Mouse (Mus musculus) kidney, postnatal 4 days (tissue): ENCODE measurements around the gene Dimt1.
"Not testable (repeated sequence)": the region's sequence is repeated elsewhere in the genome, so short reads cannot be mapped to it uniquely, and the experiment has no call there.

Experiments
- DNase-seq, 2 experiments: peaks; one replicate each; pipeline ENCODE4 v3.0.0; 2021; ENCODE audit warnings: mixed read lengths in 2 of 2

Dimt1 gene

GRCm38 (mm10) chr13:106946594-106947540 is at the start of gene Dimt1:
TSS of gene Dimt1 (plus strand) at chr13:106947127.
- peak; percentile 94 to 97 for DNase-seq

- DNase-seq, result no peak
Observed at GRCm38 (mm10) chr13:106904637-106905036, 42.3 kb upstream of the Dimt1 start.

- DNase-seq, result not testable (repeated sequence)
Observed at GRCm38 (mm10) chr13:106905154-106905553, 41.8 kb upstream of the Dimt1 start.

- DNase-seq, result no peak
Observed at GRCm38 (mm10) chr13:106907273-106907672, 39.7 kb upstream of the Dimt1 start.

GRCm38 (mm10) chr13:106910096-106910495 is 36.8 kb upstream of the Dimt1 start:
- no peak for DNase-seq

GRCm38 (mm10) chr13:106913125-106913736 is 33.7 kb upstream of the Dimt1 start:
- no peak for DNase-seq

- DNase-seq, result no peak
Observed at GRCm38 (mm10) chr13:106918322-106919050, 28.4 kb upstream of the Dimt1 start.

- DNase-seq, result not testable (repeated sequence)
Observed at GRCm38 (mm10) chr13:106925921-106926320, 21.0 kb upstream of the Dimt1 start.

GRCm38 (mm10) chr13:106928296-106928695 is 18.6 kb upstream of the Dimt1 start:
- DNase-seq, result no peak

- DNase-seq, result peak; percentile 33 to 45
Observed at GRCm38 (mm10) chr13:106929201-106929600, 17.7 kb upstream of the Dimt1 start.

GRCm38 (mm10) chr13:106935871-106936255 is 11.1 kb upstream of the Dimt1 start:
- no peak for DNase-seq

GRCm38 (mm10) chr13:106936256-106937137 is 10.4 kb upstream of the Dimt1 start, which contains the start of gene Ipo11:
TSS of gene Ipo11 (minus strand) at chr13:106936958.
- peak; percentile 96 for DNase-seq

- no peak for DNase-seq
Observed at GRCm38 (mm10) chr13:106937138-106937472, 9.8 kb upstream of the Dimt1 start.

- no peak for DNase-seq
Observed at GRCm38 (mm10) chr13:106941211-106941976, 5.5 kb upstream of the Dimt1 start.

GRCm38 (mm10) chr13:106942721-106943120 is 4.2 kb upstream of the Dimt1 start:
- no peak for DNase-seq

- DNase-seq, result no peak
Observed at GRCm38 (mm10) chr13:106945518-106945917, 1.4 kb upstream of the Dimt1 start.

GRCm38 (mm10) chr13:106947583-106947982 is 656 bp downstream of the Dimt1 start:
- DNase-seq, result no peak

GRCm38 (mm10) chr13:106954880-106955279 is 8.0 kb downstream of the Dimt1 start:
- DNase-seq, result no peak

- no peak for DNase-seq
Observed at GRCm38 (mm10) chr13:106957554-106957953, 10.6 kb downstream of the Dimt1 start.

GRCm38 (mm10) chr13:106958286-106958685 is 11.4 kb downstream of the Dimt1 start:
- no peak for DNase-seq

- no peak for DNase-seq
Observed at GRCm38 (mm10) chr13:106960557-106960956, 13.6 kb downstream of the Dimt1 start.
